Mouse (Mus musculus) thymus, adult 2 months (tissue): ENCODE results near the gene Eif2b2. TPM values are rescaled to one million over a fixed set of nuclear protein-coding genes. Genes with fewer than 3 reads are reported as not detected.

Source experiments
- DNase-seq: peaks from one replicate; pipeline ENCODE4 v3.0.0; 2021
- H3K27ac ChIP-seq: fragments of 200-500 bp; 2 replicates; pipeline ENCODE4 v1.5.1; 2012; ENCODE audit warnings: low read length, control low read depth; ENCODE audit not compliant: control insufficient read depth, insufficient read depth
- H3K27me3 ChIP-seq: fragments of 200-500 bp; 2 replicates; pipeline ENCODE4 v1.6.1; 2012; ENCODE audit warnings: mild to moderate bottlenecking, low read length, moderate library complexity, mixed read lengths; ENCODE audit not compliant: control insufficient read depth, insufficient read depth
- H3K36me3 ChIP-seq: fragments of 200-500 bp; 2 replicates; pipeline ENCODE4 v1.6.1; 2012; ENCODE audit warnings: mild to moderate bottlenecking, low read length, moderate library complexity; ENCODE audit not compliant: control insufficient read depth, insufficient read depth
- H3K4me1 ChIP-seq: fragments of 200-500 bp; replicated peaks from 2 replicates; pipeline ENCODE4 v1.6.1; 2012; ENCODE audit warnings: low read length; ENCODE audit not compliant: control insufficient read depth, insufficient read depth
- H3K4me3 ChIP-seq: fragments of 200-500 bp; 2 replicates; pipeline ENCODE4 v1.5.1; 2012; ENCODE audit warnings: mild to moderate bottlenecking, low read length, control low read depth, moderate library complexity; ENCODE audit not compliant: control insufficient read depth, insufficient read depth
- CTCF ChIP-seq: fragments of 200-500 bp; IDR thresholded peaks from 2 replicates; pipeline ENCODE4 v1.5.1; 2012; ENCODE audit warnings: mild to moderate bottlenecking, control low read depth, low read length, moderate library complexity, borderline replicate concordance; ENCODE audit not compliant: control insufficient read depth, poor library complexity, insufficient read depth; ENCODE audit errors: extremely low read depth
- POLR2A ChIP-seq: fragments of 200-500 bp; IDR thresholded peaks from 2 replicates; pipeline ENCODE4 v1.6.1; 2012; ENCODE audit warnings: mild to moderate bottlenecking, low read length, control low read depth, moderate library complexity; ENCODE audit not compliant: control insufficient read depth, poor library complexity, insufficient read depth; ENCODE audit errors: extremely low read depth
- WGBS: fragments of 180-500 bp; shearing (Covaris S2); methylation state at CpG from one replicate; pipeline ENCODE4 v1.1.7; 2018; 5-methylcytosine and 5-hydroxymethylcytosine counted together
- polyA plus RNA-seq: library from polyadenylated mRNA; depleted of rRNA; stranded (reverse); fragments of >200 nt; gene quantifications from 2 replicates; pipeline ENCODE4 v1.2.3, GENCODE M21; 2012

Eif2b2 gene
- polyA plus RNA-seq, 1 experiment: 250 TPM

DNA sequence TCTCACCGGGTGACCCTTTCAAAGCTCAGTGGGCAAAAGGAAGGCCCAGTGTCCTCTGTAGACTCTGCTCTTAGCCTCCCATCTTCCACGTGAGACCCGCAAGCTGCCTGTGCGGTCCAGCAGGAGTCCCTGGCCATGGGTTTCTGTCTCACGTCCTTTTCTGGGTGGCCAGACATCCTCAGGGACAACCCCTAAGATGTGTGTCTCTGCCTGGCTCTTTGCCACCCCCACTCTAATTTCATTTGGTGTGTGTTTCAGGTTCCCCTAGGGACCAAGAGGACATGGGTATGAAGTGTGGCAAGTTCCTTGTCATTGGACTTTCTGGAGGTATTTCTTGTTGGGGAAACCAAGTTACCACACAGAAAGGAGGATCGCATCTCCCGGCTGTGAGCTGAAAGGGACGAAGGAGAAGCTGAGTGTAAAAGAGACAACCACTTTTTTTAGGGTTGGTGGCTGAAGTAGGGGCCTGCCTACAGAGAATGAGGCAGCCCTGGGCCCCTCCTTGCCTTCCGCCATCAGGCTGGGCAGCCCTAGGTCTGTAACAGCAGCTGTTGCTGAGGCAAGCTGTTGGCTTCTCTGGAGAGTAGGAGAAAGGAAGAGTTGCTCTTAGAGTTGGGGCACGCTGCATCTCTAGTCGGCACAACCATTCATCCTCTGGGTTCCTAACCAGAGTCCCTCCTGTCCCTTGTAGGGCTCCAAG lies 25.2 kb upstream of the Eif2b2 start:
- no peaks in the 10 kb centered on the region for H3K36me3 ChIP-seq
- H3K27ac ChIP-seq: no peak overlapping the region
- peaks cover 39% of the 10 kb centered on the region for H3K4me1 ChIP-seq
- 97% methylated on average over 11 of the region's 11 CpGs for WGBS
- H3K27me3 ChIP-seq: no peaks in the 10 kb centered on the region
- TF ChIP-seq CTCF (no peak), POLR2A (no peak)
- no peak overlapping the region for H3K4me3 ChIP-seq
- DNase-seq: no peak

DNA sequence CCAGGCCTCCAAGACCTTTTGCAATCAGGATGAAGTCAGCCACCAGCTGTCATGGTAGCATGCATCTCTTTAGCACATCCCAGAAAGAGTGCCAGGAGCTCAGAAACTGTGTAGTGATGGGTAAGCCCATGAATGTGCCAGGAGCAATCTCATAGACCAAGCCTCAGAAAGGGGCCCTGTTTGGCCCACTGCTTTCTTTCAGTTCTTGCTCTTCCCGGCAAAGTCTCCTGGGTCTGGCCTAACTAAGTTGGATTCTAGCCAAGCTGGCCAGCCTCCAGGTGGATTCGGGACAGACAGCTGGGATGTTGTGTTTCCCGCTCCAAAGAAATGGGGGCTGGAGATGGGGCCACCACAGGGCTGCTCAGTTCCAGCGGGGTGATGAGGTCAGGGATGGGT lies 24.7 kb upstream of the Eif2b2 start:
- Histone ChIP-seq H3K36me3 (no peaks in the 10 kb centered on the region), H3K27me3 (no peaks in the 10 kb centered on the region), H3K27ac (no peak overlapping the region), H3K4me1 (peaks cover 39% of the 10 kb centered on the region), H3K4me3 (no peak overlapping the region)
- TF ChIP-seq POLR2A (no peak), CTCF (no peak)
- 94% methylated on average over 4 of the region's 4 CpGs for WGBS
- DNase-seq: no peak

- Histone ChIP-seq H3K4me1 (peaks cover 39% of the 10 kb centered on the region), H3K27ac (no peak overlapping the region), H3K4me3 (no peak overlapping the region), H3K36me3 (no peaks in the 10 kb centered on the region), H3K27me3 (no peaks in the 10 kb centered on the region)
- no peak for TF ChIP-seq CTCF
- TF ChIP-seq POLR2A: no peak
- WGBS: 90% methylated on average over 5 of the region's 5 CpGs
- DNase-seq: no peak
These were observed 24.2 kb upstream of the Eif2b2 start for GRCm38 (mm10) chr12:85195086-85195485.

DNA sequence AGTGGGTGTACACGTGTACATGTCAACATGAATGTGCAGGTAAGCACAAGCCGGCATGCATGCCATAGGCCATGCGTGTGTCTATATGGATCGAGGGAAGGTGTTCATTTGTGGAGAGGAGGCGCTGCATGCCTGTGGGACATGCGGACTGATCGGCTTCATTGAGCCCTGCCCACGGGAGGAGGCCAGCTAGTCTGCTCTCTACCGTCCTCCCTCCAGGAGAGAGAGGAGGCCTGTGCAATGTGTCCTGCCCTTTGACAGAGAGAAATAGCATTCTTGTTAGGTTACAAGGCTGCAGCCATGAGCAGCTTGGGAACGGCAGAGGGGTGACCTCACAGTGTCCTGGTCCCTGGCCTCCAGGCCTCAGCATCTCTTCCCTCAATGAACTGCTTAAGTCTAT lies 23.1 kb upstream of the Eif2b2 start:
- no peak for TF ChIP-seq POLR2A
- TF ChIP-seq CTCF: no peak
- Histone ChIP-seq H3K27me3 (no peaks in the 10 kb centered on the region), H3K4me3 (no peak overlapping the region), H3K36me3 (no peaks in the 10 kb centered on the region), H3K27ac (no peak overlapping the region), H3K4me1 (peaks cover 39% of the 10 kb centered on the region)
- DNase-seq: no peak
- WGBS: 97% methylated on average over 10 of the region's 10 CpGs

DNA sequence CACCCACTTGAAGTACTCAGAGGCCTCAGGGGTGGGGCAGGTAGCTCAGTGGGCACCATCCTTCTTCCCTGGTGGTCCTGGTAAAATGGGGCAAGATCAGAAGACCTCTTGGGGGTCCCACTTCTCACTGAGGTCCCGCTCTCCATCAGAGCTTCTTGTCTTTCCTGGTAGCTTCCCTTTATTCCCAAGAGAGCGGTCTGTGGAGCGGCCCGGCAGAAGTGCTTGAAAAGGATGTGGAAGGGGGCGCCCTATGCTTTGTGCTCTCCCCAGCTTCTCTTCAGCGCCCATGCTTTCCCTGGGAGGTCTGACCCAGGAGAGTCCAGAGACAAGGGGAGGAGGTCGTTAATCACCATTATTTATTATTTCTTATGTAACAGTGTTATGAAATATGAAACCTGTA lies 21.9 kb upstream of the Eif2b2 start:
- H3K27me3 ChIP-seq: no peaks in the 10 kb centered on the region
- no peak for DNase-seq
- no peak overlapping the region for H3K4me3 ChIP-seq
- H3K27ac ChIP-seq: no peak overlapping the region
- H3K4me1 ChIP-seq: peaks cover 35% of the 10 kb centered on the region
- no peaks in the 10 kb centered on the region for H3K36me3 ChIP-seq
- 96% methylated on average over 7 of the region's 7 CpGs for WGBS
- TF ChIP-seq POLR2A: no peak

- H3K4me1 ChIP-seq: peaks cover 30% of the 10 kb centered on the region
- TF ChIP-seq POLR2A (no peak), CTCF (no peak)
- no peaks in the 10 kb centered on the region for H3K27me3 ChIP-seq
- 94% methylated on average over 8 of the region's 8 CpGs for WGBS
- H3K36me3 ChIP-seq: no peaks in the 10 kb centered on the region
- no peak overlapping the region for H3K4me3 ChIP-seq
- no peak overlapping the region for H3K27ac ChIP-seq
- DNase-seq: no peak
These were observed 21.3 kb upstream of the Eif2b2 start for GRCm38 (mm10) chr12:85197936-85198335.

GRCm38 (mm10) chr12:85199954-85200353 lies 19.3 kb upstream of the Eif2b2 start:
- Histone ChIP-seq H3K36me3 (no peaks in the 10 kb centered on the region), H3K27me3 (no peaks in the 10 kb centered on the region), H3K4me1 (peaks cover 11% of the 10 kb centered on the region), H3K27ac (no peak overlapping the region), H3K4me3 (no peak overlapping the region)
- 95% methylated on average over 1 of the region's 1 CpGs for WGBS
- TF ChIP-seq POLR2A: no peak
- DNase-seq: no peak
